Mouse (Mus musculus) telencephalon, adult 2 months (tissue): ENCODE measurements at regions not wholly inside any gene's neighbourhood (a gene's known extent, or its start where the extent isn't known, plus 50 kb on each side); places are given as distances from the start of the nearest gene placed in this dataset.

Experiments
- DNase-seq: peaks from one replicate; pipeline ENCODE4 v3.0.0-alpha.2; 2011; ENCODE audit warnings: low read depth, low spot score

DNA sequence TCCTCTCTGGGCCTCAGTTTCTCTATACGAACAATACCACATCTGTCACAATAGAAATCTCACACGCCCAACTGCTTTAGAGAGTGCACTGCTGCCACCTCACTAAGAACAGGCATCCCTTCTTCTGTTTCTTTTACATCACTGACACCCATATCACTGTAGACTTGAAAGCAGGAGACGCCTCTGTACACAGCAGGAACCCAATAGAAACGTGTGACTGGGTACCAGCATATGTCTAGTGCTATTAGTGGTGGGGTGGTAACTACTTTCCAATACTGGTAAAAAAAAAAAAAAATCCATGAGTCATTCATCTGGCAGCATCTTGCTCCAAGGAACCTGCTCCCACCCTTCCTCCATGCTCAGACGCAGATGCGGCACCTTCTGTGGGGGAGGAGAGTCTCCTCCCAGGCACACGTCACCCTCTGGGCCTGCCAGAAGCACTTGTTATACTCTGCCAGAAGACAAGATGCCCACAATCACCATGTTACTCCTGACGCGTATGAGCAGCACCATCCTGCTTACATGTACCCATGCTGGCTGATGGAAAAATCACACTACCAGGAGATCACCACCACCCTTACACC lies 151.3 kb upstream of the Plxna4 start:
- DNase-seq: peak; percentile 87

- no peak for DNase-seq
Measured at GRCm38 (mm10) chr6:32728706-32729105, 140.7 kb upstream of the Plxna4 start.

- DNase-seq: no peak
Measured at GRCm38 (mm10) chr6:32726571-32726970, 138.6 kb upstream of the Plxna4 start.

GRCm38 (mm10) chr6:32717860-32718259 lies 129.9 kb upstream of the Plxna4 start:
- DNase-seq: no peak

GRCm38 (mm10) chr6:32715137-32715536 lies 127.1 kb upstream of the Plxna4 start:
- peak; percentile 64 for DNase-seq

DNA sequence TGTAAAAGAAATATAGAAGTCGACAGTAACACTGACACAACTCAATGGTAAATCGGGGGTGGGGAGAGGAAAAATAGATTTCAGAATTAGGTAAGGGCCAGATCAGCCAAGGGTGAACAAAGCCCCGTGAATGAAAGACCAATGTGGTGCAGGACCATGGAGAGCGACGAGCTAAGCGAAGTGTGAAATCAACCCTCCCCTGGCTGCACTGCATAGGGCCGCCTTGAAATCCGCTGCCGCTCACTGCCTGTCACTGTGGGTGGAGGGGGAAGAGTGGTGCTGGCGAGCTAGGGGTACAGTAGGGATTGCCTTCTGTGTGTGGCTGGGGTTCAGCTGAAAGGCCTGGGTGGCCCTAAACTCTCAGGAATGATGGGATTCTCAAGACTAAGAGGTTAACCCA lies 122.2 kb upstream of the Plxna4 start:
- no peak for DNase-seq

DNA sequence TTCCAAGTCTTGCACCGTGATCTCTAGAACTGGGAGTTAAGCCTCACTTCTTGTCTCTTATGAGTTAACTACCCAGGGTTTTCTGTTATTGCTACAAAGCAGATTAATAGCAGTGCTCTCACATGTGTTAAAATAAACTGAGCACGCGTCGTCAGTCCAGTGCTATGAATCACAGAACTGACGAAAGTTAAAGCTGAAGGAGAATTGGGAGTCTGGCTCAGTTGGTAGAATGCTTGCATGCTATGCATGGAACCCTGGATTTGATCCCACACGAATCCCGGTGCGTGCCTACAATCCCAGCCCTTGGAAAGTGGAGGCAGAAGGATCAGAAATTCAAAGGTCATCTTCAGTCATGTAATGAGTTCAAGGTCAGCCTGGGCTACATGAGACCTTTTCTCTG lies 121.6 kb upstream of the Plxna4 start:
- no peak for DNase-seq

GRCm38 (mm10) chr6:32707417-32707816 lies 119.4 kb upstream of the Plxna4 start:
- no peak for DNase-seq

GRCm38 (mm10) chr6:32706376-32706775 lies 118.4 kb upstream of the Plxna4 start:
- no peak for DNase-seq

- DNase-seq: no peak
Measured at GRCm38 (mm10) chr6:32703466-32703865, 115.5 kb upstream of the Plxna4 start.

- peak; percentile 70 for DNase-seq
Measured at GRCm38 (mm10) chr6:32702245-32702791, 114.3 kb upstream of the Plxna4 start.

GRCm38 (mm10) chr6:32699811-32700210 lies 111.8 kb upstream of the Plxna4 start:
- DNase-seq: no peak

GRCm38 (mm10) chr6:32697771-32698270 lies 109.8 kb upstream of the Plxna4 start:
- DNase-seq: no peak

GRCm38 (mm10) chr6:32696037-32696436 lies 108.0 kb upstream of the Plxna4 start:
- DNase-seq: no peak

- no peak for DNase-seq
Measured at GRCm38 (mm10) chr6:32672552-32672951, 84.6 kb upstream of the Plxna4 start.

DNA sequence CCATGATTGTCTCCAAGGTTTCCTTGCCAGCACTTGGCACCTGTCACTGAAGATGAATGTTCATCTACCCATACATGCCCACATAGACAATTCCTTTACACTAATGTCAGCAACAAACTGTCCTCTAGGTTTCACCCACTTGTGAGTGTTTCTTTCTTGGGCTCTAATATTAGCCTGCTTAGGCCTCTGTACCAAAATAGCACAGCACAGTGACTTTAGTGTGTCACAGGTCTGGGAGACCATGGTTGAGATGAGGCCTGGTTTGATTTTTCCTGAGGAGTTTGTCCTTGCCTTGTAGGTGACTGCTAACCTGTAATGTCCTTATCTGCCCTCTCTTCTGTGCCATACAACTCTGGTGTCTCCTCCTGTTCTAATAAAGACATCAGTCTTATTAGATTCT lies 71.8 kb upstream of the Plxna4 start:
- DNase-seq: no peak

- no peak for DNase-seq
Measured at GRCm38 (mm10) chr6:32657378-32657777, 69.4 kb upstream of the Plxna4 start.

- DNase-seq: no peak
Measured at GRCm38 (mm10) chr6:32654188-32654587, 66.2 kb upstream of the Plxna4 start.

DNA sequence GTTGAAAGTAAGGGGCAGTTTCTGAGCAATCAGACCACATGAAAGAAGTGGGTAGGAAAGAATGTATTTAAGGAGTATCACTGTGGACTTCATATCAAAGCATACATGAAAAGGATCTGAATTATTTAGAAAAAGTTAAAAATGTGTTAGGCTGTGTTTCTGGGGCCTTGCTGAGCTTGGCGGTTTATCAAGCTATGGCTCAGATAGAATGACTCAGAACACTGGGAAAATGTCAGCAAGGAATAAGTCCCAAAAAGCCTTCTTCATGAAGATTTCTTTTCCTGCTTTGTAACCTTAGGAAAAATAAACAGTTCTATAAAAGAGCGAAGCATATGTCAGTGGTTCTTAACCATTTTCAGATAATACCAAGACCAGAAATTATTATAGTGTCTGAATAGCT lies 56.0 kb upstream of the Plxna4 start:
- DNase-seq: peak; percentile 52

- peak; percentile 85 for DNase-seq
Measured at GRCm38 (mm10) chr6:32638843-32639242, 50.9 kb upstream of the Plxna4 start.
